Mouse (Mus musculus) midbrain, embryonic 11.5 days (tissue): ENCODE measurements around the gene Polr3f. TPM values are rescaled to one million over a fixed set of nuclear protein-coding genes. Genes with fewer than 3 reads are reported as not detected.

Experiments
- ATAC-seq: fragments of 200-750 bp; cut with Nextera tagmentation; 2 replicates; pipeline ENCODE4 v1.8.0; 2017; ENCODE audit warnings: moderate TSS enrichment, moderate library complexity; ENCODE audit not compliant: low FRiP score
- DNase-seq: peaks from one replicate; pipeline ENCODE4 v3.0.0; 2015; ENCODE audit warnings: low spot score; ENCODE audit errors: missing footprints
- H3K27ac ChIP-seq: fragments of 300-500 bp; sonication (generic); 2 replicates; pipeline ENCODE4 v1.5.1; 2014; ENCODE audit warnings: low read depth, low read length
- H3K27me3 ChIP-seq: fragments of 300-500 bp; sonication (generic); 2 replicates; pipeline ENCODE4 v1.6.1; 2014; ENCODE audit warnings: mild to moderate bottlenecking, low read length, moderate library complexity, mixed read lengths; ENCODE audit not compliant: control insufficient read depth, insufficient read depth
- H3K36me3 ChIP-seq: fragments of 300-500 bp; sonication (generic); 2 replicates; pipeline ENCODE4 v1.6.1; 2014; ENCODE audit warnings: mild to moderate bottlenecking, low read length, moderate library complexity, mixed read lengths; ENCODE audit not compliant: control insufficient read depth, insufficient read depth
- H3K4me1 ChIP-seq: fragments of 300-500 bp; sonication (generic); 2 replicates; pipeline ENCODE4 v1.6.1; 2014; ENCODE audit warnings: low read length; ENCODE audit not compliant: control insufficient read depth, insufficient read depth
- H3K4me2 ChIP-seq: fragments of 300-500 bp; sonication (generic); 2 replicates; pipeline ENCODE4 v1.6.1; 2014; ENCODE audit warnings: mild to moderate bottlenecking, moderate library complexity
- H3K4me3 ChIP-seq: fragments of 300-500 bp; sonication (generic); 2 replicates; pipeline ENCODE4 v1.5.1; 2014; ENCODE audit warnings: low read depth, low read length
- H3K9ac ChIP-seq: fragments of 300-500 bp; sonication (generic); 2 replicates; pipeline ENCODE4 v1.6.1; 2014; ENCODE audit warnings: low read length
- H3K9me3 ChIP-seq: fragments of 300-500 bp; sonication (generic); 2 replicates; pipeline ENCODE4 v1.6.1; 2016; ENCODE audit warnings: low read length; ENCODE audit not compliant: control insufficient read depth
- WGBS: fragments of 180-500 bp; shearing (Covaris S2); extraction: QIAGEN DNeasy Blood & Tissue Kit; methylation state at CpG from one replicate; pipeline ENCODE4 v1.1.7; 2014; 5-methylcytosine and 5-hydroxymethylcytosine counted together
- polyA plus RNA-seq: library from polyadenylated mRNA; unstranded; fragments of >200 nt; fragmentation: Nextera tagmentation; extraction: Ambion mirVana; gene quantifications from 2 replicates; pipeline ENCODE4 v1.2.1, GENCODE M21; 2014

Gene Polr3f
- polyA plus RNA-seq, 1 experiment from 2014 or later: 30.3 TPM

- Histone ChIP-seq H3K9me3 (no peaks in the 10 kb centered on the region), H3K9ac (peak within 1 kb of the TSS; percentile 82), H3K27me3 (no peaks in the 10 kb centered on the region), H3K4me3 (peak within 1 kb of the TSS; percentile 50), H3K36me3 (no peaks in the 10 kb centered on the region), H3K27ac (no peak within 1 kb of the TSS), H3K4me2 (peak within 1 kb of the TSS; percentile 59), H3K4me1 (peaks cover 6% of the 10 kb centered on the region; the same call in 1 of the 2 replicates)
- under 1% methylated on average over 17 of the region's 17 CpGs for WGBS
- ATAC-seq (peak; percentile 98), DNase-seq (peak; percentile 97)
These were observed 23.0 kb downstream of the Polr3f start, which contains the start of gene Rbbp9 for GRCm38 (mm10) chr2:144550529-144550928. Rbbp9 (minus strand) TSS chr2:144550869.

- H3K4me3 ChIP-seq: no peak overlapping the region
- DNase-seq (no peak), ATAC-seq (no peak)
- no peaks in the 10 kb centered on the region for H3K27me3 ChIP-seq
- H3K27ac ChIP-seq: no peak overlapping the region
- WGBS: 97% methylated on average over 3 of the region's 3 CpGs
- peaks cover 9% of the 10 kb centered on the region; the same call in 1 of the 2 replicates for H3K4me1 ChIP-seq
- no peak overlapping the region for H3K4me2 ChIP-seq
- no peaks in the 10 kb centered on the region for H3K9me3 ChIP-seq
- no peaks in the 10 kb centered on the region for H3K36me3 ChIP-seq
- no peak overlapping the region for H3K9ac ChIP-seq
These were observed 26.4 kb downstream of the Polr3f start for GRCm38 (mm10) chr2:144553905-144554304.

- Histone ChIP-seq H3K9ac (peak overlapping the region; percentile 73), H3K4me2 (peak overlapping the region; percentile 64), H3K9me3 (no peaks in the 10 kb centered on the region), H3K27me3 (no peaks in the 10 kb centered on the region), H3K27ac (peak overlapping the region; percentile 81), H3K4me3 (peak overlapping the region; percentile 74), H3K4me1 (peaks cover 5% of the 10 kb centered on the region; the same call in 1 of the 2 replicates), H3K36me3 (peaks cover 4% of the 10 kb centered on the region; the same call in 1 of the 2 replicates)
- no peak for ATAC-seq
- WGBS: under 1% methylated on average over 14 of the region's 14 CpGs
- peak; percentile 96 for DNase-seq
These were observed 27.8 kb downstream of the Polr3f start for GRCm38 (mm10) chr2:144555286-144555819.

GRCm38 (mm10) chr2:144555820-144556552 is 28.5 kb downstream of the Polr3f start, which contains the start of gene Sec23b:
Sec23b (plus strand) TSS chr2:144556229.
- H3K27ac ChIP-seq: peak within 1 kb of the TSS; percentile 81
- peak; percentile 99 for DNase-seq
- H3K4me3 ChIP-seq: peak within 1 kb of the TSS; percentile 74
- peaks cover 4% of the 10 kb centered on the region; the same call in 1 of the 2 replicates for H3K36me3 ChIP-seq
- no peaks in the 10 kb centered on the region for H3K27me3 ChIP-seq
- peak within 1 kb of the TSS; percentile 64 for H3K4me2 ChIP-seq
- no peaks in the 10 kb centered on the region for H3K9me3 ChIP-seq
- H3K9ac ChIP-seq: peak within 1 kb of the TSS; percentile 73
- peak; percentile 98 for ATAC-seq
- H3K4me1 ChIP-seq: peaks cover 5% of the 10 kb centered on the region; the same call in 1 of the 2 replicates
- WGBS: under 1% methylated on average over 44 of the region's 44 CpGs

- Histone ChIP-seq H3K9me3 (no peaks in the 10 kb centered on the region), H3K4me1 (no peaks in the 10 kb centered on the region), H3K4me2 (no peak overlapping the region), H3K9ac (no peak overlapping the region), H3K4me3 (no peak overlapping the region), H3K27ac (no peak overlapping the region), H3K27me3 (no peaks in the 10 kb centered on the region), H3K36me3 (peaks cover 25% of the 10 kb centered on the region)
- DNase-seq (no peak), ATAC-seq (no peak)
- WGBS: 79% methylated on average over 4 of the region's 4 CpGs
These were observed 61.2 kb downstream of the Polr3f start for GRCm38 (mm10) chr2:144588723-144589122.

Other genes with a start within 250 kb of the Polr3f start
- 0.29 TPM in 1 of 2 replicates, not detected in the other for gene Ovol2, start 195.6 kb upstream of the Polr3f start, polyA plus RNA-seq
- gene Kat14, start 158.7 kb upstream of the Polr3f start, polyA plus RNA-seq: 31.1 and 36.8 TPM in 2 replicates
- 1.4 TPM in 1 of 2 replicates, not detected in the other for gene Pet117, start 158.7 kb upstream of the Polr3f start, polyA plus RNA-seq
- 3.0 and 3.4 TPM in 2 replicates for gene Dzank1, start 304 bp upstream of the Polr3f start, polyA plus RNA-seq
- gene Rbbp9, start 23.2 kb downstream of the Polr3f start, polyA plus RNA-seq: 75.9 and 78.0 TPM in 2 replicates
- 123 and 124 TPM in 2 replicates for gene Sec23b, start 28.5 kb downstream of the Polr3f start, polyA plus RNA-seq
- gene Smim26, start 66.3 kb downstream of the Polr3f start, polyA plus RNA-seq: 42.7 and 44.5 TPM in 2 replicates
- 36.4 and 40.1 TPM in 2 replicates for gene Dtd1, start 72.2 kb downstream of the Polr3f start, polyA plus RNA-seq